Mouse (Mus musculus) heart, postnatal 14 days (tissue): ENCODE measurements at regions not wholly inside any gene's neighbourhood (a gene's known extent, or its start where the extent isn't known, plus 50 kb on each side); places are given as distances from the start of the nearest gene placed in this dataset.

Source experiments
- DNase-seq, 2 experiments: peaks; one replicate each; pipeline ENCODE4 v3.0.0; 2021 to 2022
- intact Hi-C: fragments of 180-260 bp; cut with DNase I; formaldehyde crosslinking; loops from one replicate; pipeline ENCODE4 v1.15.1; 2025

DNA sequence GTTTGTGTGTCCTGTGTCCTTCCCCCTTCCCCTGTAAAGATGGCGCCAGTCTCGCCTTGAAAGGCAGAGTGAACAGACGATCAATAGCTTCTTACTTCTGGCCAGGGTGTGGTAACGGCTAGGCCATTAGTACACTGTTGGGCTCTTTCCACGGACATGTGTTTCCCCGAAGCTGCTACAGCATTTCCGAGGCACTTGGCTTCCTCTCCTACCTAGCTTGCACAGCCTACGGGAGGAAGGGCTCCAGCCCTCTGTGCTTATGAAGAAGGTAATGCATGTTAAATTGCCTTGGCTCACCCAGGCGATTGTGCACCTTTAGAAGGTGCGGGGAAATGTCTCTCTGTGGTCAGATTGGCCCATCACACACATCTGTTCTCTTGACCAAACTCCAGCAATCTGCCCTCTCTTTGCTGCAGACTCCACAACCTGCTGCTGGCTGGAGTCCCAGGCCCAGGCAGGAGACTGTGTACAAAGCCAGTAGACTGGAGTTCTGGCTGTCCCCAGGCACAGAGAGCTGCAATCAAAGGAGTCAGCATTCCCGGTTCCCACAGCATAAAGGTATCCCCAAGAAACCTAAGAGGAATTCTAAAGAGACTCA lies 208.7 kb downstream of the Snx10 start:
- intact Hi-C loops = no loop called here
- DNase-seq = no peak

DNA sequence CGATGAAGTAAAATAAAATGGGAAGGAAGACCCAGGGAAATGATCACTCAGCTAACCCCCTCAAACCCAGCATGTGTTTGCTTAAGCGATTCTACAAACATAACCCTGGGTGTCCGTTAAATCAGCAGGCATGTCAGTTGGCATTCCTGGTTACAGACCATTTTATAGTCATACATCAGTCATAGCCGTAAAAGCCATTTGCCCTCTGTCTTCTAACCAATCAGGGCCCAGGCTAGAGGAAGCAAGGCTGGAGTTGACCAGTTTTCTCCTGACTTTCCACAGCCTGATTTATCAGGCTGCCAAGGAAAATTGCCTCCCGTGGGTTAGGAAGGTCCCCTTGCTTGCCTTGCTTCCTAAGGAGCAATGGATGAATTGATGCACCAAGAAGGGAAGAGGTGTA lies 212.3 kb downstream of the Snx10 start:
- intact Hi-C loops = no loop called here
- no peak for DNase-seq

DNA sequence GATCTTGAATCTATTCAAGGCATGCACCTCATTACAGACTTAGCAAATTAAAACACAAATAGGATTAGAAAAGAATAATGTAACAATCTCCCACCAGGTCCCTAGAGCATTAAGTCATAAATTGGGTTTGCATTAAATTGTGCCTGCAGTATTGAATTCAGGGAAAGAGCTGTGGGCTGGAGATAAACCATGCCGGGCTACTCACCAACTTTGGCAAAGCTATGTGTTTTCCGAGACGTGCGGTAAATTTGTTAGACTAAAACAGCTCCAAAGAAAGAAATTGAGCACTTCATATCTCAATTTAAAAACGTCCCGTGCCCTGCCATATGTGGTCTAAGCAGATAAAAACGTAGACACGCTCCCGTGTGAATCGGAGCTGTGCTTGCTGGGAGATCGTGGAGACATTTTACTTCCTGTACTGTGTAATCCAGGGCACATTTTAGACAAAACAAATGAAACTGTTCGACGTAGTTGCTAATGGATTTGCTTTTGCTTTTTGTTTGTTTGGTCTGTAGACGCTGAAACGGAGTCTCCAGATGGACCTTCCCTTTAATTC lies 219.5 kb downstream of the Snx10 start:
- intact Hi-C loops = no loop called here
- no peak for DNase-seq

DNA sequence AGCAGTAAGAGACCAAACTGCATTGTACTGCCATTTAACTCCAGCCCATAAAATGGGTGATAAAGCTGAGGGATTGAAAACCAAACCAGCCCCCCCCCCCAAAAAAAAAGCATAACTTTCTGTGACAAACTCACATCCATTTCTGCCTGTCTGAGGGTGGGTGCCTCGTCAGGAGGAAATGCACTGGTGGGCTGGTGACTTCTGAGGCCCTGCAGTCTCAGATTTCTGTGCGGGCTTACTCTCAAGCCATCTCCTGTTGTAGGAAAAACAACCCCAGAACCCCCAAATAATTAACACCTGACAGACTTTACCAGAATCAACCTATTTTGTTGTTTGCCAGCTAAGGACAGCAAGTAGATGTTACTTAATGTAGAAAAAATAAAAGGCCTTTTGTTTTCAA lies 220.9 kb downstream of the Snx10 start:
- no peak for DNase-seq
- intact Hi-C loops = no loop called here

DNA sequence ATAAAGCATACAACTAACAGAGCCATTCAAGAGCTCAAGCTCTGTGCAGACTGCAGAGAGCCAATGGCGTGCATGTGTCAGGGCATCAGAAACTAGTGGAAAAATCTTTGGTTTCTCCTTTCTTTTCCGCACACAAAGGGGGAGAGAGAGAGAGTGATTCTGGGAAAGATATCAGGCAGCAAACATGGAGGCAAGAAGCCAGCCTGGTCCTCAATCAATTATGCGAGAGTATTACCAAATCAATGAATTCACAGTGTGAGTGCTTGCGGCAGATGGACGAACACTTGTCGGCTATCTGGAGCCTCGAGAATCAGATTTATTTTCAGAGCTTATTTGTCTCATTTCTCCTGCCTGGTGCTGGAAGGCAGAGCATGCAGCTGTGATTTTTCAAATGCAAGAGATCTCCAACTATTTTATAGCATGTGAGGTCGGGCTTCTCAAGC lies 230.6 kb downstream of the Snx10 start:
- intact Hi-C loops = no loop called here
- DNase-seq = no peak

DNA sequence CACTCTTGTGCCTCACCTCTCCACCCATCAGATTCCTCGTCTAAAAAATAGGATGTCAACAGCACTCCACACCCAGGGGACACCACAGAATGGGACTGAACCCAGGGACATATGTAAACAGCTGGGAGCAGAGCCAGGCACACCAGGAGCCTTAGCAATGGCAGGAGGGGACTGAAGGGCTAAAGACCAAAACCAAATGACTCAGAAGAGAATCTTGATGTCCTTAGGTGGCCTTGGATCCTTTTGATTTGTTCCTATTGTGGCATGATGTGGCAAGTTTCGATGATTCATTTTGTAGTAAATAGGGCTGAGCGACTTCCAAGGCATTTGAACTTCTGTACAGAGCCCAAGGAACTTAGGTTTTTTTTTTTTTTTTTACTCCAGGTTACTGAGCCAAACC lies 233.4 kb downstream of the Snx10 start:
- DNase-seq = no peak
- intact Hi-C loops = no loop called here

DNA sequence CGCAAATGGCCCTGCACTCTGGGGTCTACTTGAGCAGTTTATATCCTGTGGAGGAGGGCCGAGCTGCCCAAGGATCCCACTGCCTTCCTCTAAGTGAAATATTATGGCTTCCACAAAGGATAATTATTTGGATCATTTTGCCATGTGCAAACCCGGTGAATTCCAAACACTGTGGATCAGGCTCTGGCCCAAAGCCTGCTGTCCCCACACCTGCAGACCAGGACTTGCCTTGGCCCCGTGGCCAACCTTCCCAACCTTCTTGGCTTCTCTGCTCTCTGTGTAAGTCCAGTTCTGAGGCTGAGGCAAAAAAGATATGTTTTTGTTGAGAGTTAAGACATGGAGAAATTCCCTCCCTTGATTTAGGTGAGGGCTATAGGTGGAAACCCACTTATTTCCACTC lies 234.0 kb downstream of the Snx10 start:
- intact Hi-C loops = no loop called here
- DNase-seq = no peak

DNA sequence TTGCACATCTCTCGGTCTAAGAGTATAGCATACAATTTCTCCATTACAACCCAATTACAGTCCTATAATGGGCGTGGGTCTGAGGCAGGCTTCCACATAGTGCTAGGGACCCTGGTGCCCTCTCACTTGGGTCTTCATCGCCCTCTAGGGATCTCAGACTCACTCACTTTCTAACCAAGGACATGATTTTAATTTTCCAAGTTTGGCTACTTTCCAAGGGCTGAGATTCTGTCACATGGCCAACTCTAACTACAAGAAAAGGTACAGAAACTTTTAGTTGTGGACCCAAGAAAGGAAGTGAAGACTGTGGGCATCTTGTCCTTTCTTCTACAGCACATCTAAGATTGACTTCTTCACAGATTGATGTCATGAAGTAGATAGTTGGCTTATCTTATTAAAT lies 235.1 kb downstream of the Snx10 start:
- no peak for DNase-seq

DNA sequence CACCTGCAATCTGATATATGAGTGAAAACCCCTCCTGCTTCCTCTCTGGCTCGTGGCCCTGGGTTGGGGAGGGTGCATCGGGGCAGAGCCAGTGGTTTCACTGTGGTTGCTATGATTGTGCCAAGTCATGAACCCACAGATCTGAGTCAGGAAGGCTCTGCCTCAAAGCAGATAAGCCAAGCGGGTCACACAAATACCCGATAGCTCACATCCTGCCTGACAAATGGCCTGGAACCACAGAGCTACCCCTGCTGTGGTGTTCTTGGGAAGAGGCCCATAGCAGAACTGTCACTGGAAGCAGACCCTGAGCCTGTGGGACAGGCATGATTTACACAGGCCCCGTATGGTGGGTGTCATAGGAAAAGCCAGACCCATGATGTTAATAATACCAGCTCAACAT lies 236.7 kb downstream of the Snx10 start:
- intact Hi-C loops = no loop called here
- no peak for DNase-seq

More for the DNA sequence above, 235.1 kb downstream of the Snx10 start:
- intact Hi-C loops = no loop called here

DNA sequence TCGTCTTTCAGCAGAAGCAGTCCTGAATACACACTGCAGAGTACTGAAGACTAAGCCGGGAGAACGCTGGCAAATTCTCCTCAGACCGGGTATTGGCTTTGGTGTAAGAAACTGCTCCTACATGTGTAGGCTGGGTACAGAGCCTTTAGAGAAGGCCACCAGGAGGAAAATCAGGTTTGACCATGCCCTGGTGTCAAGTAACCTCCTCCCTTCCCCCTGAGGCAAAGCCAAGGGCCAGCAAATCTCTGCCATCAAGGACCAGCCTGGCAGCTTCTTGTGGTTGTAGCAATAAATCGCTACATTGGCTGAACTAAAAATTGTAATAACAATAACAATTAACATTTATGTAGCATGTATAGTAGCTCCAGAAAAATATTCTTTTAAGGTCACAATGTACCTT lies 237.8 kb downstream of the Snx10 start:
- intact Hi-C loops = no loop called here
- no peak for DNase-seq

DNA sequence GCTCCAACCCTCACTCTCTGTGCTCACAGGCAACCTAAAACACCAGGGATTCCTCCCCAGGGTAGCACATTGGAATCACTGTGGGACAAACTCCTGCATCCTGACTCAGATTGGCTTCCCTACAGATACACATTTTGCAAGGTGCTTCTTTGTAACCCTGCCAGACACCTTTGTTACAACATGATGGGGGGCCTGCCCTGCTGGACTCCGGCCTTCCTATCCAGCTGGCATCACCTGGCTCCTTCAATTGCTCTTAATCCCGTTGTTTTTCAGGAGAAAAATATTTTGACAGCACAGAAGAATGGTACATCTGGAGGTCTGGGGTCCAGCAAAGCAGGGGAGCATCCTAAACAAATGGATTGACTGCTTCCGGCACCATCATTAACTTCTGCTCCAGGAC lies 242.8 kb downstream of the Snx10 start:
- intact Hi-C loops = no loop called here
- no peak for DNase-seq

DNA sequence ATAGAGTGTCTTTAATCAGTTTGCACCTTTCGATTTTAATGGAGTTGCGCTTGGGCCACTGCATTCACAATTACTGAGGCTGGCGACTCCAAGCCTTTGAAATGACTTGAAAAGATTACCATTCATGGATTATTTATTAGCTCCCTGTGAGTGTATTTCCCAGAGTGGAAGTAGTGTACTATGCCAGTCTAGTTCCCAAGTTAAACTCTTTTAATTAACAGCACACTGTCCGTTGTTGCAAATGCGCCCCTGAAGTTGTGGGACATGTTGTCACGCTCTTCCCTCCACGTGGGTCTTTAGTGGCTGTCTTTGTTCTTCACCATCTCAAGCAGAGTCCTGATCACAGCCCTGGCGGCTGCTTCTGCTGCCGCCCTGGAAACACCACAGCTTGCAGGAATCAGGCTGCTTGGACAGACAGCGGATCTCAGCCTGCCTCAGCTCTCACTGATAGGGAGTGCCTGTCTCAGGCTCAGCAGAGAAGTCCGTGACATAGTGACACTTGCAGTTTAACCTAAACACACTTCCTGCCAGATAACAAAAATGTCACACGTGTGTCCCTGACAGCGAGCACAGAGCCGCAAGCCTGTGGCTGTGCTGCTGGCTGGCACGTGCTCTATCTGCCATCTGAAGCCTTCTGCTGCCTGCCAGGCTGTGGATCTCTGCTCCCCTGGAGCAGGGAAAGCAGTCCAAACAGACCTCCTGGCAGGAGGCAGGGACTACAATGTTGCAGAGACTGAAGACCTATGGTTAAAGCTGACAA lies 244.1 kb downstream of the Snx10 start:
- DNase-seq = peak; percentile 27 to 32
- intact Hi-C loops = no loop called here

DNA sequence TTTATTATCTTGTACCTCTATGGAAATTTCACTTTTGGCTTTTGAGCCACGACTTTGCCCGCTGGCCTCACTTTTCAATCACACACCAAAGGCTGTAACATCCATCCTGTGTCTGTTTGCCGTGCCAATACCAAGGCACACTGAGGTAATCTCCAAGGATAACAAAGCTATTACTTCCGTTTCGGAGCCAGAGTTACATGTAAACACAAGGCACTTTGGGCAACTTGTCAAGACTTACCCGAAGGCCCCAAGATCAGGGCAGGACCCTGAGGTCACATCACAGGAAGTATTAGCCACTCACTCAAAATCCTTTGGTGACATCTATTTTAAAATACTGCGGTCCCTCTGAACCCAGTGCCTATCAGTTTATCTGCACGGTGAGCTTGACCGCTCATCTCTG lies 241.3 kb downstream of the Skap2 start:
- intact Hi-C loops = no loop called here

DNA sequence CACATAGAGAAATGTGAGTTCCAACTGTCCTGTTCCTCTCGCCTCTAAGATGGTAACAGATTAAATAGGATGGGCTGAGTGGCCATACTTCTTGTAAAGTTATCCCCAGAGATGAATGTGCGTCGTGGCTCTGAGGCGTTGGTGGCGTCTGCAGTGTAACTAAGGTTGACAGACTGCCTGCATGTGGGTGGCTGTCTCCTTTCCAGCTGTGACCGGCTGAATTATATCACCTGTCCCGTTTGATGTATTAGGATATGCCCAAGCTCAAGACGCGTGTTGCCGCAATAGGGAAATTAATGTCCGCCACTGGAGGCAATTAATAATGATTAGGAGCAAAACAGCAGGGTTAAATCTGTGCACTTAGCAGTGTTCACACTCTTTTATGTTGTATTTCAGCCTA lies 240.9 kb downstream of the Skap2 start:
- DNase-seq = no peak
- intact Hi-C loops = no loop called here

More for the DNA sequence above, 241.3 kb downstream of the Skap2 start:
- DNase-seq = no peak

DNA sequence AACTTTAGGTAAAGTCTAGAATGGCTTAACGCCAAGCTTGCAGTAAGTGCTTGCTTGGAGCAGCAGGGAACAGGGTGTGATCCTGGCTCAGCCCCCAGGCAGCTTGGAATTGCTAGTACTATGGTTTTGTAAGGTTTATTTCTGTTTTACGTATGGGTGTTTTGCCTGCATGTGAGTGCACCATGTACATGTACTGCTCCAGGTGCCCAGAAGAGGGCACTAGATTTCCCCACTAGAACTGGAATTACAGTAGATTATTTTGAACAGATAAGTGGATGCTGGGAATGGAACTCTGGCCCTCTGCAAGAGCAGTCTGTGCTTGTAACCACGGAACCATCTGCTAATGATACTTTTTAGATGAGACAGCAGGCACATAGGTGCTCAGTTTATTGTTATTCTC lies 237.6 kb downstream of the Skap2 start:
- intact Hi-C loops = no loop called here
- DNase-seq = no peak

DNA sequence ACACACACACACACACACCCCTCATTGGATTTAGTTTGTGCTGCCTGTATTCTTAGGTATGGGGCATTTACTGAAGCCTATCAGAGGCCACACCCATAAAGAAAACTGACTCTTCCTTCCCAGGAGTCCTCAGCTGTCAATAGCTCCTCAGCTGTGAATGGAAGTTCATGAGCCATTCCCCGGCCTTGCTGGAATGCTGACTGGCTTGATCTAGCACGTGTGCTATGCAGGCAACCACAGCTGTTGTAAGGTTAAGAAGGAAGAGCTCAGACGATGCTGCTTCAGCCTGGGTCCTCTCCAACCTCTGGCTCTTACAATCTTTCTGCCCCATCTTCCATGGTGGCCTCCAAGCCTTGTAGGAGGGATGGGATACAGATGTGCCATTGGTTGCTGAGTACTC lies 226.7 kb downstream of the Skap2 start:
- intact Hi-C loops = no loop called here
- no peak for DNase-seq

DNA sequence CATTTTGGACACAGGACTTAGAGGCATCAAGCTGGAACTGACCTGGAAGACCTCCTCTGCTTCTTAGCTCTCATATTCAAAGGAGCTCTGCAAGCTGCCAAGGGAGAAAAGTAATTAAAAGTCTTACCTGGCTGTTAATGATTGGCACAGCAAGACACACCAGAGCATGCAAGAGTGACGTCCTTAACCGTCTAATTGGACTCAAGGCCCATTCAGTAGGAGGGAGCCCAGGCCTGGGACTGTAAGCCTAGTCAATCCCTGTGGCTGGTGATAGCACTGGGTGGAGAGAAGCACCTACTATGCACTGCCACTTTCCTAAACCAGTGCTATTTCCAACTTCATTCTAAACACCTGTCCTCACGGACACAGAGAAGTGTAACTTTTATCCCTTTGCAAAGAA lies 225.5 kb downstream of the Skap2 start:
- intact Hi-C loops = no loop called here

DNA sequence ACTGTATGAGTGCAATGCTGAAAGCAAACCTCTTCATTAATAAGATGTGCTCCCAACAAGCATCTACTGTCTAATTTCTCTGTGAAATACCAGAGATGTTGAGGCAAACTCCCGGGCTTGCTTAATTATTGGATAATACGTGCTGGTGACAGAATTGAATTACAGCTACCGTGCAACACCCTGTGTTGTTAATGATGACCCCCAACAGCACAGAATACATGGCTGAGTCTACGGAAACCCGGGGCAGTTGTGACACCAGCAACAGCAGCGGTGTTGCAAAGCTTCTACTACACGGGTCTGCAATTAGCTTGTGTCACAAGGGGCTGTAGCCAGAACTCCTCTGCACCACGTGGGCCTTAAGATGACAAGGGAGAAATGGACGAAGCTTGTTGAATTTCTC lies 224.2 kb downstream of the Skap2 start:
- intact Hi-C loops = no loop called here
- no peak for DNase-seq

More for the DNA sequence above, 225.5 kb downstream of the Skap2 start:
- no peak for DNase-seq

DNA sequence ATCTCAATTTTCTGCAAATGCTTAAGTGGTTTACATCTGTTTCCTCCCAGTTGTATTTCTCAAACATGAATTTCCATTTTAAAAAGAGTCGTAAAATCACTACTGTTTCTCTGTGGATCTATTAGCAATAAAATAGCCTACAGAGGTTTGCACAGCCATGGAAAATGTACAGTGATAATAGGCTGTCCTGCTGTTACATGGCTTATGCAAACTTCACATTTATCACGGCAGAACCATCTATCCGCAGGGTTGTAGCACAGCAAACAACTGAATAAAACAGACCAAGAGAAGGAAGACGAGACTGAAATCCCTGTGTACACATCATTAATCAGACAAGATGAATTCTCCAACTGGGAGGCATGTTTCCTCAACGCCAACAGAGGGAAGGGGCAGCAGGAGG lies 222.1 kb downstream of the Skap2 start:
- intact Hi-C loops = no loop called here
- no peak for DNase-seq

DNA sequence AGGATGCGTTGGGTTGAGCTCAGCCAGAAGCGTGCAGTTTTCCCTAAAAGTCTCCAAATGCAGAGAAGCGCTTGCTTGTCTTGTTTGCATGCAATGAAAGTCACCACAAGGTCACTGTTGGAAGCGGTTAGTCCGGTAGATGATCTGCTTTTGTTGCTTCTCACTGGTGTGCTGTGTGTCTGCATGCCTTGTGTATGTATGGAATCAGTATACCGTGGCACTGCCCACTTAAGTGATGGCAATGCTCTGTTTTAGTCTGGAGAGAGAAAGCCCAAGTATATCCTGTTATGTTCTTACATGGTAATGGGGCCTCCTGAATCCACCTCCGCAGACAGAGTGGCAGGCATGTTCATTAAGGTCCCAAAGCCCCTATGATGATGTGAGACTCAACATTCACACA lies 221.7 kb downstream of the Skap2 start:
- no peak for DNase-seq
- intact Hi-C loops = no loop called here

DNA sequence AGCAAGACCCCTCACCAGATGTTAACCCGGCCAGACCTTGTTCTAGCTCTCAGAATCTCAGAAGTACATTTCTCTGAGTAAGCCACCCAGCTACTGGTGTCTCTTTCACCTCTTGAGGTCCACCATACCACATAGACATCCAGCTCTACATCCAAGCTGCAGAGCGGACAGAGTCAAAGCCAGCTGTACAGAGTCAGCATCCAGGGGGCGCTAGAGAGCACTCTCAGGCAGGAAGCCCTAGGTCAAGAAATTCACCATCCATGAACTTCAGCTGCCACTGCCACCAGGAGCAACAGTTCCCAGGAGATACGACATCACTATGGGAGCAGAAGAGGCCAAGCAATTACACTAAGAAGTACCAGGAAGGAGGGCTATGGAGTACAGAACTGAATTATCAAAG lies 217.0 kb downstream of the Skap2 start:
- intact Hi-C loops = no loop called here
- DNase-seq = peak; percentile 31 to 40

DNA sequence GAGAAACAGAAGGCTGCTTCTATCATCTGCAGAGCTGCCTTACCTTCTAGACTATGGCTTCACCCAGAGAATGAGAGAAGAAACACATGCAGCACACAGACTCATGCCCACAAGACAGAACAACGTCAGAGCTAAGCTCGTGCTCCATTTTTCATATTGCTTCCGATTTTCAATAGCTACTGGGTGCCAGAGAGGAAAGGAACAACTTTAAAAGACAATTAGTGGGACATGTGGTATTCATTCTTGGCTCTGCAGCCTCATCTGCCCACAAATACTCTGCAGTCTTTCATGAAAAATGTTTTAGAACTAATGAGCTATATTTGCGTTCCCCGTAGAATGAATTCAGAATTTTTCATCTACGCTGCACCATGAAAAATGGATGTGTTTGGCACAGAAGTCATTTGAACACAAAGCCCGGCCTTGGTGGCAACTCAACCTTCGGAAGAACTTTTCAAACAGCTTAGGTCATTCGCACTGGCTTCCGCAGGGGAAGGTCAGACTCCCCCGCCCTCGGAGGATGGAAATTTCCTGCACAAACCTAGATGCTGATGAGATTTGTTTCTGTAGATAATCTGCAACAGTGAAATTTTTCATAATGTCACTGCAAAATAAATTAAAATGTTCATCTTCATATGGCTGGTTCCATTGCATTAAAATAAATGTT lies 213.6 kb downstream of the Skap2 start:
- intact Hi-C loops = no loop called here
- DNase-seq = no peak
